Mouse (Mus musculus) thymus, postnatal 0 days (tissue): ENCODE data around the gene Plppr3. TPM values are rescaled to one million over a fixed set of nuclear protein-coding genes. Genes with fewer than 3 reads are reported as not detected.
"Not testable (repeated sequence)": the region's sequence is repeated elsewhere in the genome, so short reads cannot be mapped to it uniquely, and the experiment has no call there.

ENCODE experiments used
- DNase-seq: peaks from one replicate; pipeline ENCODE4 v3.0.0-alpha.2; 2015; ENCODE audit warnings: low spot score
- polyA plus RNA-seq: library from polyadenylated mRNA; unstranded; fragments of >200 nt; fragmentation: Nextera tagmentation; extraction: Ambion mirVana; gene quantifications from 2 replicates; pipeline ENCODE4 v1.2.1, GENCODE M21; 2015

Plppr3 gene
- polyA plus RNA-seq, 1 experiment from 2014 or later = 3.4 TPM

DNA sequence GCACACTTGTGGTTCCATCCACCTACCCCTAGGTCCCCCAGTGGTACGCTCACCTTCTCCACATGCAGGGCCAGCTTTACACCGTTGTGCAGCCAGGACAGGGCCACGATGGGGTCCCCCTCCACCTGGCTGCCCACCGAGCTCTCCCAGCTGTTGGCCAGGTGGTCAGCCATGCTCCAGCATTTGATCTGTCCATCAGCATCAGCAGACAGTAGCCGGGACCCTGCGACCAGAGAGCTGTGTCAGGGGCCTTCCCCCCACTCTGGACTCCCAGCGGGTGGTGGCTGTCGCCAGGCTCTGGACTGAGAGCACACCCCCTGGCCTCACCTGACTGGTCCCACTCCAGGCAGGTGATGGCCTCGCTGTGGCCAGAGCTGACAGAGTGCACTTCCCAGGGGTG is 32.3 kb upstream of the Plppr3 start:
- DNase-seq = no peak

DNA sequence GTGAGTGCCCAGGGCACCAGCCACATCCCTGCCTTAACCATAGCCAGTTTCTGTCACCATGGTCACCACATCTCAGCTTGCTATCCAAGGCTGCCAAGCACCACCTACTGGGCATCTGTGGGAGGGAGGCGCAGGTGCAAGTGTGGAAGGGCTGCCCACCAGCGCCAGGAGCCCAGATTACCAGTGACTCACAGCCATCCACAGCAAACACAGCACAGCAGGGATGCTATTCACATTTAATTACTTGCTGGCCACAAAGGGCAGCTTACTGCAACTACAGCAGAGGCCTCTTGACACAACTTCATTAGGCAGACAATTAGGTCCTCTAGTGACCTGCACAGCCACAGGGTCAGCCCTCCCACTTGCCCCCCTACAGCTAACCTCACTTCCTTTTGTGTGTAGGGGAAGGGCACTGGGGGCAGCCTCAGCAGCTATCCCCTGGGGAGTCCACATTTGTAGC is 26.5 kb upstream of the Plppr3 start:
- DNase-seq = no peak

- DNase-seq = no peak
These were observed 23.1 kb upstream of the Plppr3 start for GRCm38 (mm10) chr10:79897316-79898245.

GRCm38 (mm10) chr10:79896814-79897213 is 22.4 kb upstream of the Plppr3 start:
- no peak for DNase-seq

- no peak for DNase-seq
These were observed 21.9 kb upstream of the Plppr3 start for GRCm38 (mm10) chr10:79896306-79896705.

GRCm38 (mm10) chr10:79892451-79893118 is 18.2 kb upstream of the Plppr3 start:
- DNase-seq = peak; percentile 81

- no peak for DNase-seq
These were observed 16.2 kb upstream of the Plppr3 start, which contains the start of gene Cfd for GRCm38 (mm10) chr10:79890670-79891069. Cfd (plus strand) TSS chr10:79890853.

GRCm38 (mm10) chr10:79889386-79889785 is 15.0 kb upstream of the Plppr3 start:
- no peak for DNase-seq

DNA sequence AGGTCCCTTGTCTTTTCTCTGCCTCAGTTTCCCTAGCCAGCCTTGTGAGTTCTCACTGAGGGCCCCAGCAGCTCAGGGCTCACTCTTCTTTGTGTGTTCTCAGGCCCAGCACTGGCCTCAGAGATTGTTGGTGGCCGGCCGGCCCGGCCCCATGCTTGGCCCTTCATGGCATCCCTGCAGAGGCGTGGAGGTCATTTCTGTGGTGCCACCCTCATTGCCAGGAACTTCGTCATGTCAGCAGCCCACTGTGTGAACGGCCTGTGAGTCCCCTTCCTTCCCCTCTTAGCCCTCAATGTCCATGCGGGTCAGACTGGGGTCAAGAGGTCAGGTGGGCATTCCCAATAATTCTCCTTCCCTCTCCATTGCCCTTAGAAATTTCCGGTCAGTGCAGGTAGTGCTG is 12.2 kb upstream of the Plppr3 start:
- DNase-seq = no peak

DNA sequence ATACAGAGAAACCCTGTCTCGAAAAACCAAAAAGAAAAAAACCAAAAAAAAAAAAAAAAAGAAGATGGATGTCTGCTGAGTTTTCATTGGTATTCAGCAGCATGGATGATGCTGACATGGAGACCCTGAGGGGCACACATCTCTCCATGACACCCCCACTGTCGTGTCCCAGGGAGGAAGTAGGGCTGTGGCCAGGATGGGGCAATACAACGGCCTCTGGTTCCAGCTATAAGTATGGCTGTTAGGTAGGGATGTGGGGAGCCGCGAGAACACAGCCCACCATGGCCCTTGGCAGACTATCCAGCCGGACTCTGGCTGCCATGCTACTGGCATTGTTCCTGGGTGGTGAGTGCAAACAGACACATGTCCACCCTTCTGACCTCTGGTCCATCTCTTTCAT is 11.6 kb upstream of the Plppr3 start, which contains the start of gene Elane:
Gene Elane (plus strand): TSS at position 194 of the 400 bp plus-strand sequence.
- no peak for DNase-seq

- not testable (repeated sequence) for DNase-seq
These were observed 10.5 kb upstream of the Plppr3 start for GRCm38 (mm10) chr10:79884938-79885337.

GRCm38 (mm10) chr10:79884446-79884845 is 10.0 kb upstream of the Plppr3 start:
- no peak for DNase-seq

DNA sequence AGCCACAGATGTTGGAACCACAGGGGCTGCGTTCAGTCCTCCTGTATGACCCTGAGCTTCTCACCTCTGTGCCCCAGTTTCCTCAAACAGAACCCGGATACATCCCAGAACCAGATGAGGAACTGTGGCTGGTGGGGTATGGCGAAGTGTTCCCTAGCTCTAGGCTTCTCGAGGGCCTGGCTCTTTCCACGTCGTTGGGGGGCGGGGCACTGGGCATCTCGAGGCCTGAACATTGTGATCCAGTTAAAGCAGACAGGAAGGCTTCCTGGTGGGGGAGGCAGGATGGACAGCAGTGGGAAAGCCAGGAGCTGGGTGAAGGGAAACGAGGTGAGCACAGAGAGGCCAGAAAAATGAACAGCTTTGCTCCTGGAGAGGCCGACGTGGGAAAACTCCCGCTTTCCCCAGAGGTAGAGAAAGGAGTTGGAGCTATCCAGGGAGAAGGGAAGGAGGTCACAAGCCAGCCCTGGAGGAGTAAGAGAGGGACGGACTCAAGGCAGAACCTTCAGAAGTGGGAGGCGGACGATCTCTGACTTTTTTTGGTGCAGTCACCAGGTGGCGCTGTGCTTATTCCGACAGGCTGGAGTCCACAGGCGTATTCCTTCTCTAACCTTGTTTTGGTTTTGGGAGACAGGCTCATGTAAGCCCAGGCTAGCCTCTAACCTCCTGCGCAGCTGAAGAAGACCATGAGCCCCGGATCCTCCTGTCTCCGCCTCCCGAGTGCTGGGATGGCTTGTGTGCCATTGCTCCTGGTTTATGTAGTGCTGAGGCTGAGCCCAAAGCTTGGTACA is 9.1 kb upstream of the Plppr3 start:
- peak; percentile 78 for DNase-seq

- no peak for DNase-seq
These were observed 7.5 kb upstream of the Plppr3 start for GRCm38 (mm10) chr10:79881981-79882380.

- no peak for DNase-seq
These were observed 6.3 kb upstream of the Plppr3 start for GRCm38 (mm10) chr10:79880721-79881120.

- DNase-seq = no peak
These were observed 5.1 kb upstream of the Plppr3 start for GRCm38 (mm10) chr10:79879527-79879926.

DNA sequence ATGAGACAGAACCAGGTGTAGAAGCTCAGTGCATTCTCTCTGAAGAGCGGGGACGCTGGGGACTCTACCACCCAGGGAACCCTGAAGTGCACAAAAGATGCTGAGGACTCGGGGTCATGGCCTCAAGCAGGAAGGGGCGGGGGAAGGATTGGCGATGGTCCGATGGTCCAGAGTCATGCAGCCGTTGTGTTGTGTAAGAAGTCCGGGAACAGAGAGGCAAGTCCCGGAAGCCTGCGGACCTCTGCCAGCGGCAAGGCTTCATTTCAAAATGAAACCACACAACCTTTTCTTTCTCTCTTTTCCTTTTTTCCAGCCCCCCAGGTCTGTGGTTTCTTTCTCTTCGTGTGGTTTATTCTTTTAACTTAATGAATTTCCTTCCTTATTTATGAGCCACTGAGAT is 3.3 kb upstream of the Plppr3 start:
- no peak for DNase-seq

DNA sequence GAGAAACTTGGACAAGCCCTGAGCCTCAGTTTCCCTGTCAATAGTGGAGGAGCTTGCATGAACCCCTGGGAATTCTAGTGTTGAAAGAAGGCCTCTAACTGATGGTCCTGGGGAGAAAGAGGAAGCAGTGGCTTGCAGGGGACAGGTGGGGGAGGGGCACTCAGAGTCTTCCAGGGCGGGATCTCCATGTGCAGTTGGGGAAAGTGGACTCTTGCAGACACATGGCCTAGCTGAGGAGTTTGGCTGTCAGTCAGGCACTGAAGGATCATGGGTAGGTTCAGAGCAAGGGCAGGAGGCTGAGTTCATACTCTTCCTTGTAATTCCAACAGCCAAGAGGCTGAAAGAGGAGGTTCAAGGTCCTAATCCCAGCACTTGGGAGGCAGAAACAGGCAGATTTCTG is 2.7 kb upstream of the Plppr3 start:
- no peak for DNase-seq

DNA sequence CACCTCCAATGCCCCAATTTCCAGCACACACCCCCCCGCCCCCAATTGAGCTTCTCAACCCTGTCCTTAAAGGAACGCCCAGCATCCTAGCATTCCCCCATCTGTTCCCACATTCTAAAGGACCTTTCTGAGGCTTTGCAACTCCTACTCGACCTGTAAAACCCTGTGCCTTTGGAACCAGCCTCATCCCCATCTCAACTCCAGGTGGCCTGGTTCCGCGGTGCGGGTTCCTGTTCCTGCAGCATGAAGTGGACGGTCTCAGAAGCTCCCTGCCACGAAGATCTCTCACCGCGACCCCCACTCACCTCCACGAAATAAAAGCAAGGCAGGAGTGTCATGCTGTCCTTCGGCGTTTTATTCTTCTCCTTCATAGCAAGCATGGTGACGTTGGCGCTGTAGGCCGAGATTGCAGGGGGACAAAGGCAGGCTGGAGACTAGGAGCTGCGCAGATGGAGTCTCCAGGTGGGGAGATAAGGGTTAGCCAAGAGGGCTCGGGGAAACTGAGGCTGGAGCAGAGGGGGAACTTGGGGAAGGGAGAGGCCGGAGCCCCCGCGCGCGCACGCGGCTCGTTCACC is 632 bp downstream of the Plppr3 start:
- DNase-seq = no peak

- no peak for DNase-seq
These were observed 1.1 kb downstream of the Plppr3 start for GRCm38 (mm10) chr10:79873313-79873712.

- no peak for DNase-seq
These were observed 1.6 kb downstream of the Plppr3 start for GRCm38 (mm10) chr10:79872862-79873261.
